Mouse (Mus musculus): ENCODE data around the gene Tmem212.

- TF ChIP-seq POLR2A (IDR thresholded peaks at IDR 0.05; ENCODE audit: borderline replicate concordance, insufficient read depth, low read length): no peak
- TF ChIP-seq CTCF (IDR thresholded peaks at IDR 0.05; ENCODE audit: borderline replicate concordance, insufficient read depth, low read depth, low read length): no peak
Observed at GRCm38 (mm10) chr3:27867731-27868130, 28.4 kb downstream of the Tmem212 start.

Data from cerebellum, adult 2 months (tissue).